Mouse (Mus musculus) olfactory bulb, adult 2 months (tissue): ENCODE data around the gene Dpm2.
A peak's percentile ranks its signal among the peaks of the same experiment; 100 is the strongest.

Experiments used
- CTCF ChIP-seq: fragments of 200-500 bp; IDR thresholded peaks from 2 replicates; pipeline ENCODE4 v1.5.1; 2012; ENCODE audit warnings: low read depth, mild to moderate bottlenecking, low read length, moderate library complexity; ENCODE audit not compliant: insufficient read depth
- POLR2A ChIP-seq: fragments of 200-500 bp; IDR thresholded peaks from 2 replicates; pipeline ENCODE4 v1.6.1; 2012; ENCODE audit warnings: mild to moderate bottlenecking, low read depth, low read length, moderate library complexity; ENCODE audit not compliant: insufficient read depth

GRCm38 (mm10) chr2:32607262-32607947, 36.7 kb downstream of the Dpm2 start:
- TF ChIP-seq POLR2A (no peak), CTCF (peak; percentile 28; the same call in 1 of the 2 replicates)
